Mouse (Mus musculus): ENCODE results near the gene Fras1.

DNA sequence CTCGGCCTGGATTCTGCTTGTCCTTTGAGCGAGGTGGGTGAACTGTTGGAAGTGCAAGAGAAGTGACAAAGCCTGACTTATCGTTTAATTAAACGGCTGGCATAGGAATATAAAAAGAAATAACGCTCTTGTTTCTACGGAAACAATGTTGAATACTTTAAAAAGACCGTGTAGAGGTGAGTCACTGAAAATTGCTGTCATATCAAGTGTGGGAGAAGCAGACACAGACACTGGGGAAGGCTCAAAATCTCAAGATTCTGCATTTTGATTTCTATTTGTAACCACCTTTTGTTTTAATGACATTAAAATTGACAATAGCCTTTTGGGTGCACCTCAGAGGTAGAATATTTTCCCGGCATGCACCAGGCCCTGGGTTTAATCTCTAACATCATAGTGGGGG, 14.6 kb downstream of the Fras1 start:
- no peak for TF ChIP-seq POLR2A (IDR thresholded peaks at IDR 0.05; ENCODE audit: borderline replicate concordance, low read depth, low read length)
- no peak for TF ChIP-seq CTCF (IDR thresholded peaks at IDR 0.05; ENCODE audit: low read depth, low read length)
